Mouse (Mus musculus) kidney, embryonic 16.5 days (tissue): Measurements from ENCODE around the gene Gm27027. TPM values are rescaled to one million over a fixed set of nuclear protein-coding genes. Genes with fewer than 3 reads are reported as not detected.

Experiments
- ATAC-seq: fragments of 200-750 bp; cut with Nextera tagmentation; 2 replicates; pipeline ENCODE4 v1.8.0; 2017; ENCODE audit warnings: moderate TSS enrichment; ENCODE audit not compliant: low FRiP score, low TSS enrichment
- H3K27ac ChIP-seq: fragments of 300-500 bp; sonication (generic); 2 replicates; pipeline ENCODE4 v1.5.1; 2014; ENCODE audit warnings: low read length
- H3K27me3 ChIP-seq: fragments of 300-500 bp; sonication (generic); 2 replicates; pipeline ENCODE4 v1.6.1; 2014; ENCODE audit warnings: low read length, control low read depth, mixed read lengths; ENCODE audit not compliant: insufficient read depth
- H3K36me3 ChIP-seq: fragments of 300-500 bp; sonication (generic); 2 replicates; pipeline ENCODE4 v1.6.1; 2014; ENCODE audit warnings: low read length, control low read depth, mixed read lengths; ENCODE audit not compliant: insufficient read depth
- H3K4me1 ChIP-seq: fragments of 300-500 bp; sonication (generic); 2 replicates; pipeline ENCODE4 v1.6.1; 2014; ENCODE audit warnings: low read length, control low read depth, mixed read lengths; ENCODE audit not compliant: insufficient read depth
- H3K4me2 ChIP-seq: fragments of 300-500 bp; sonication (generic); replicated peaks from 2 replicates; pipeline ENCODE4 v1.6.1; 2014; ENCODE audit warnings: low read depth, low read length
- H3K4me3 ChIP-seq: fragments of 300-500 bp; sonication (generic); 2 replicates; pipeline ENCODE4 v1.5.1; 2014; ENCODE audit warnings: mild to moderate bottlenecking, low read length
- H3K9ac ChIP-seq: fragments of 300-500 bp; sonication (generic); replicated peaks from 2 replicates; pipeline ENCODE4 v1.6.1; 2014; ENCODE audit warnings: low read length
- H3K9me3 ChIP-seq: fragments of 300-500 bp; sonication (generic); 2 replicates; pipeline ENCODE4 v1.6.1; 2016; ENCODE audit warnings: low read length, control low read depth
- WGBS: fragments of 180-500 bp; shearing (Covaris S2); extraction: QIAGEN DNeasy Blood & Tissue Kit; methylation state at CpG from one replicate; pipeline ENCODE4 v1.1.7; 2014; 5-methylcytosine and 5-hydroxymethylcytosine counted together
- polyA plus RNA-seq: library from polyadenylated mRNA; unstranded; fragments of >200 nt; fragmentation: Nextera tagmentation; extraction: Ambion mirVana; gene quantifications from 2 replicates; pipeline ENCODE4 v1.2.1, GENCODE M21; 2015

Gm27027 gene
- polyA plus RNA-seq, 1 experiment from 2014 or later, result not detected

DNA sequence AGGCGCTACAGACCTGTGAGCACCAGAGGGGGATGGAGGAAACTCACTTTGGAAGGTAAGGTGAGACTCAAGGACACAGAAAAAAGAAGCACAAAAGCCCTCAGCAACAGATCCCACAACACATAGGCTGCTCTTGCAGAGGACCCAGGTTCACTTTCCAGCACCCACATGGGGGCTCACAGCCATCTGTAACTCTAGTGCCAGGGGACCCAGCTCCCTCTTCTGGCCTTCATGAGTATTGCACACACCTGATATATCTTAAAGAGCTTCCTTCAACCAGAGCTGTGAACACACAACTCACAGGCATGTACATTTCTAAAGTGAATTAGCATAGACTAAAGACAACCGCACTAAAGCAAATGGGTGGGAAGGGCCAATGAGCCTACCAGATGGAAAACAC, 52.1 kb downstream of the Gm27027 start:
- WGBS, result 89% methylated on average over 2 of the region's 2 CpGs
- H3K4me3 ChIP-seq, result no peak overlapping the region
- H3K27me3 ChIP-seq, result no peaks in the 10 kb centered on the region
- H3K27ac ChIP-seq, result no peak overlapping the region
- no peak for ATAC-seq
- no peaks in the 10 kb centered on the region for H3K36me3 ChIP-seq
- H3K4me2 ChIP-seq, result no peak overlapping the region
- peaks cover 6% of the 10 kb centered on the region for H3K9me3 ChIP-seq
- peaks cover 7% of the 10 kb centered on the region for H3K4me1 ChIP-seq
- no peak overlapping the region for H3K9ac ChIP-seq

DNA sequence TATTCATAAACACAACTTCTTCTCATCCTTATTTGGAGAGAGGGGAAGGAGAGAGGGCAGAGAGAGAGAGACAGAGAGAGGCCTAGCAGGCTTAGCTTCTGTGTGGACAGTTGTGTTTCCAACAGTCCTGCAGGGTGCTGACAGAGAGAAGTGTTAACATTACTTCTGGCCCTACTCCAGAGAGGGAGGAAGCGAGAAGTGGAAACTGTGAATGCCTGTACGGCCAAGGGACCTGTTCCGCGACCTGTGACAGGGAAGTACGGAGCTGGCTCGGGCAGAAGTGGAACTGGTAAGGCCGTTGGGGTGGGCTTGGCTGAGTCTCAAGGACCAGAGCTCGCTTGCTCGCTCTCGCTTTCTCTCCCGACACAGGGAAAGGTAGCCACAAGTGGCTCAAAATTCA, 54.5 kb downstream of the Gm27027 start:
- no peaks in the 10 kb centered on the region for H3K27me3 ChIP-seq
- no peak overlapping the region for H3K27ac ChIP-seq
- 54% methylated on average over 11 of the region's 11 CpGs for WGBS
- no peaks in the 10 kb centered on the region for H3K36me3 ChIP-seq
- H3K9ac ChIP-seq, result no peak overlapping the region
- H3K4me3 ChIP-seq, result no peak overlapping the region
- H3K4me2 ChIP-seq, result no peak overlapping the region
- H3K9me3 ChIP-seq, result peaks cover 6% of the 10 kb centered on the region
- peaks cover 5% of the 10 kb centered on the region for H3K4me1 ChIP-seq
- 0 out of 2 replicates have a peak, but pooled peaks have one; percentile 35 for ATAC-seq

DNA sequence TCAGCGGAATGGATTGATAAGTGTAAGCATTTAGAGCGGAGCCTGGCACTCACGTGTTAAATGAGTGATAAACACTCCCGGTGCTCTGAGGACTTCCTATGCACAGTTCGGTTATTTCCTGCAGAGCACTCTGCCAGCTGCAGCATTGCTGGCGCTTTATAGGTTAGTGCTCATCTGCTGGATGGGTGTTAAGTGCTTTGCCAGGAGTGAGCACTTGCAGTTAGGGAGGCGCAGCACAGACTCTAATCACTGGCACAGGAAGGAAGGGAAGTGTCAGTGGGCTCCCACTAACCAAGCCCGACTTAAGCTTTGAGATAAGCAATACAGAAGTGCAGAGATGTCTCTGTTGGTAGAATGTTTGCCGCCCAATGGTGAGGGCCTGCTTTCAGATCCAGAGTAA, 57.6 kb downstream of the Gm27027 start:
- Histone ChIP-seq H3K4me2 (no peak overlapping the region), H3K4me1 (peaks cover 2% of the 10 kb centered on the region; the same call in 1 of the 2 replicates), H3K27me3 (no peaks in the 10 kb centered on the region), H3K27ac (no peak overlapping the region), H3K9me3 (peaks cover 6% of the 10 kb centered on the region), H3K36me3 (no peaks in the 10 kb centered on the region), H3K4me3 (no peak overlapping the region), H3K9ac (no peak overlapping the region)
- no peak for ATAC-seq
- WGBS, result 44% methylated on average over 9 of the region's 9 CpGs

DNA sequence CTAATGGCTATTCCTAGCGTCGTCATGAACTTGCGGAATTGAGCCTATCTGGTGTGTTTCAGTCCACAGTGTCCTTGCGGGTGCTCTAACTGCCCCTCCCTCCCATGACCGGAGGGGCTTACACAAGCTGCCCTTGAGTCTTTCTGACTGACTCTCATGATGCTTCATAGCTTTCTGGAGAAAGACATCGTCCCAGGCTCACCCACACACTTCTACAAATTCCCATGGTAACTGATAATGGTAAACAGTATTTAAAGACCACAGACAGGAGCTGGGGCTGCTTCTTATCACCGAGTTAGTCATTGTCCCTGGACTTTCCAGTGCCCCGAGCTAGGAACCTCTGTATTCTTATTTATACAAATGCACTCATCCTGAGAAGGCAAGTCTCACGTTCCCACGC, 67.3 kb downstream of the Gm27027 start:
- no peaks in the 10 kb centered on the region for H3K27me3 ChIP-seq
- 85% methylated on average over 10 of the region's 10 CpGs for WGBS
- no peaks in the 10 kb centered on the region for H3K4me1 ChIP-seq
- no peak overlapping the region for H3K9ac ChIP-seq
- no peak overlapping the region for H3K27ac ChIP-seq
- H3K9me3 ChIP-seq, result no peaks in the 10 kb centered on the region
- ATAC-seq, result no peak
- H3K36me3 ChIP-seq, result no peaks in the 10 kb centered on the region
- no peak overlapping the region for H3K4me2 ChIP-seq
- no peak overlapping the region for H3K4me3 ChIP-seq

DNA sequence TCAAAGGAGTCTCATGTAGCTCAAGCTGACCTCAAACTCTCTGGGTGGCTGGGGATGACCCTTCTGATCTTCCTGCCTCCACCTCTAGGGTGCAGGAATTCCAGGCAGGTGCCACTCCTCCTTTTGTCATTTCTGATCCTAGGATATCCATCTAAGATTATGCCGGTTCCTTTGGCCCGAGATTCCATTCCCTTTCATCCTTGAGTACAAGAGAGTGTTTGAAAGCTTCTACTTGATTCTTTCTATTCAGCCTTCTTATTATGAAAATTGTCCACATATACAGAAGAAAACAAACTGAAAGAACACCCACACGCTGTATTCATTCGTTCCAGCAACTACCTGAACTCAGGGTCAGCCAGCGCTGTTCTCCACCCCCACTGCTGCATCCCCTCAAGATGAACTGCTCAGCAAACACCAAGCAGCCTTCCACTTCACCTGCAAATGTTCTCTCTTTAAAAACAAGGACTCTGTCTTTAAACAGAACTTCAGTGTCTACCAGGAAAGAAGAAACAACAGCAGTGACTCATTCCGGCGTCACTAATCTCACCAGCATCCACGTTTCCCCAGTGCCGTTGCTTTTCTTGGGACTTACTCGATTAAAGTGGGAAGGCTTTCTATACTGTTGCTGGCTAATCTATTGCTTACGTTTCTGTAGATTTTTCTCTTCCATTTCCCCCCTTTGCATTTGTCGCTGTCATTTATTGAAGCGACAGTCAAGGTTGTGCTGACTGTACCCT, 68.3 kb downstream of the Gm27027 start:
- no peaks in the 10 kb centered on the region for H3K36me3 ChIP-seq
- no peaks in the 10 kb centered on the region for H3K4me1 ChIP-seq
- no peaks in the 10 kb centered on the region for H3K27me3 ChIP-seq
- no peak for ATAC-seq
- no peaks in the 10 kb centered on the region for H3K9me3 ChIP-seq
- 73% methylated on average over 13 of the region's 13 CpGs for WGBS
- H3K4me3 ChIP-seq, result no peak overlapping the region
- no peak overlapping the region for H3K27ac ChIP-seq
- H3K4me2 ChIP-seq, result no peak overlapping the region
- H3K9ac ChIP-seq, result no peak overlapping the region

DNA sequence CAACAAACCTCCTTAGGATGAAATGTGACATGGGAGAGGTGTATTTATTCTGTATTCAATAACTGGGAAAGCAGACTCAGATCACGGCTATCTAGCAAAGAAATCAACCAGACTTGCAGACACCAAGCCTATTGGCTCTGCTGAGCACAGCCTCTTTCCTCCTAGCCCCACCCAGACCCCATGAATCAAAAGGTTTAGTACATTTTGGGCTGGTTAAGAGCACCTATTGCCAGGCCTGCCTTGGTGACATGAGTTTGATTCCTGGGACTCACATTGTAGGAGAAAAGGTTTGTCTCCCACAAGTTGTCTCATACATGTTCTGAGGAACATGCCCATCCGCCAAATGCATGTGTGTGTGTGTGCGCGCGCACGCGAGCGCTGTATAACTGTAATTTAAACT, 70.0 kb downstream of the Gm27027 start:
- Histone ChIP-seq H3K4me2 (no peak overlapping the region), H3K9ac (no peak overlapping the region), H3K4me1 (no peaks in the 10 kb centered on the region), H3K27me3 (no peaks in the 10 kb centered on the region), H3K36me3 (no peaks in the 10 kb centered on the region), H3K9me3 (no peaks in the 10 kb centered on the region), H3K27ac (no peak overlapping the region), H3K4me3 (no peak overlapping the region)
- no peak for ATAC-seq
- WGBS, result 94% methylated on average over 8 of the region's 8 CpGs

DNA sequence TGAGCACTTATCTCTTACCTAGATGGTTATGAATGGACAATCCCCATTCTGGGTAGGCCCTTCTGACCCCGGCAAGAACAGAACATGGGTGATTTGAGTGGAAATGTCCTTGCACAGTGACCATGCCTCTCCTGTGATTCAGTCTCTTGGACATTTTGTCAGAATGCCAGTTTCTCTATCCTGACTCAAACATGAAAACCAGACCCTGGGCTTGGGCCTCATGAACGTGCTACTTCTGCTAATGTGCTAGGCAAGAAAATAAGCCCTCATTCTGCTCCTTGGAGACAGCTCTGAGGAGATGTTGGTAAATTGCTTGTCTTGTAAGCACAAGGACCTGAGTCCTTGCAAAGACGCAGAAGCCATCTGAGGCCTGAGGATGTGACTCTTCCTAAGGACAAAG, 77.1 kb downstream of the Gm27027 start:
- H3K9ac ChIP-seq, result no peak overlapping the region
- no peak overlapping the region for H3K27ac ChIP-seq
- H3K27me3 ChIP-seq, result no peaks in the 10 kb centered on the region
- H3K4me2 ChIP-seq, result no peak overlapping the region
- no peak overlapping the region for H3K4me3 ChIP-seq
- no peaks in the 10 kb centered on the region for H3K4me1 ChIP-seq
- ATAC-seq, result no peak
- 86% methylated on average over 3 of the region's 3 CpGs for WGBS
- no peaks in the 10 kb centered on the region for H3K36me3 ChIP-seq
- no peaks in the 10 kb centered on the region for H3K9me3 ChIP-seq

DNA sequence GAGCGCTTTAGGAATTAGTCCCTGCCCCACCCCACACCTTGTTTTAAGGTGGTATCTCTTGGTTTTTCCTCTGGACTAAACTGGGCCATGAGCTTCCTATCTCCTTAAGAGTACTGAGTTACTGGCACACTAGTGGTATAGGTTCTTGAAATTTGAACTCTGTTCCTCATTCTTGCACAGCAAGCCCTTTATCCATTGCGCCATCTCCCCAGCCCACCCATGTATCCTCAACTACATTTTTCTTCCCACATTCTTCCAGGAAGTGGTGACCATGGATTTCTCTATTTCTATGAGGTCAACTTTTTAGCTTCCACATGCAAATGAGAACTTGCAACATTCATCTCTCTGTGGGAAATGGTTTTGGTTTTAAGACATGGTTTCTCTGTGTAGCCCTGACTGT, 82.6 kb downstream of the Gm27027 start:
- H3K9me3 ChIP-seq, result no peaks in the 10 kb centered on the region
- no peak overlapping the region for H3K4me2 ChIP-seq
- H3K27ac ChIP-seq, result no peak overlapping the region
- ATAC-seq, result no peak
- H3K9ac ChIP-seq, result no peak overlapping the region
- H3K4me3 ChIP-seq, result no peak overlapping the region
- no peaks in the 10 kb centered on the region for H3K27me3 ChIP-seq
- H3K36me3 ChIP-seq, result no peaks in the 10 kb centered on the region
- no peaks in the 10 kb centered on the region for H3K4me1 ChIP-seq
- WGBS, result 93% methylated on average over 2 of the region's 2 CpGs

DNA sequence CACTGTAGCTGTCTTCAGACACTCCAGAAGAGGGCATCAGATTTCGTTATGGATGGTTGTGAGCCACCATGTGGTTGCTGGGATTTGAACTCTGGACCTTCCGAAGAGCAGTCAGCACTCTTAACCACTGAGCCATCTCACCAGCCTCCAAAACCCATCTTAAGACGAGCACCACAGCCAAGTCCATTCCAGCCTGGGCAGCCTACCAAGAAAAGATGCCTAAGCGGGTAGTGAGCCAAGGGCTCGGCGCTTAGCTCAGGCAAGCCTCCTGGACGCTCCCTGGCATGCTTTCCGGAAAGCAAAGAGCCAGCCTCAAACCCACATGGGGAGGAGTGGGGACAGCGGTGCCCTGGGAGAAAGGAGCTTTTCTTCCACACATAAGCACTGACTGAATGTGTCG, 84.2 kb downstream of the Gm27027 start:
- Histone ChIP-seq H3K36me3 (no peaks in the 10 kb centered on the region), H3K9ac (no peak overlapping the region), H3K27me3 (no peaks in the 10 kb centered on the region), H3K27ac (no peak overlapping the region), H3K4me3 (no peak overlapping the region), H3K4me1 (no peaks in the 10 kb centered on the region), H3K4me2 (no peak overlapping the region), H3K9me3 (no peaks in the 10 kb centered on the region)
- ATAC-seq, result no peak
- WGBS, result 88% methylated on average over 10 of the region's 10 CpGs

DNA sequence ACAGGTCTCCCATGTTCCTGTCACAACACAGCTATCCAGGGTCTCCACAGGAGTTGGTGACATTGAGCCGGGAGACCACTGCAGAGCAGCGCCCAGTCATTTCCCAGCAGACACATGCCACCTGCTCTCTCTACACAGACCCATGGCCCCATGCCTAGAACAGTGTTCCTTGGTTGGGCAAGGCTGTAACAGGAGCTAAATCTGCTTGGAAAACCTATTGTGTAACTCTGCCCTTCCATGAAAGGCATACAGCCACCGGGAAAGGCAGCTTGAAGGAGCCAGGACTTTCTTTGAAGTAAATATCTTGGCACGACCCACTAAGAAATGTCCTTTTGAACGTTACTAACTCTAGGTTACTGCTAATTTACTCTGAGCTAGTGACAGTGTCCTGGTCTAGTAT, 86.4 kb downstream of the Gm27027 start:
- ATAC-seq, result no peak
- no peak overlapping the region for H3K27ac ChIP-seq

More for the DNA sequence above, 86.4 kb downstream of the Gm27027 start:
- Histone ChIP-seq H3K9me3 (no peaks in the 10 kb centered on the region), H3K9ac (no peak overlapping the region), H3K4me2 (no peak overlapping the region), H3K27me3 (no peaks in the 10 kb centered on the region), H3K36me3 (no peaks in the 10 kb centered on the region), H3K4me1 (no peaks in the 10 kb centered on the region), H3K4me3 (no peak overlapping the region)
- WGBS, result 65% methylated on average over 5 of the region's 5 CpGs
